Mouse (Mus musculus) frontal cortex, postnatal 14 days (tissue): Measurements from ENCODE around the gene Olfr221.
A peak's percentile ranks its signal among the peaks of the same experiment; 100 is the strongest.
"Not testable (repeated sequence)": the region's sequence is repeated elsewhere in the genome, so short reads cannot be mapped to it uniquely, and the experiment has no call there.

Experiments used
- DNase-seq, 2 experiments: peaks; one replicate each; pipeline ENCODE4 v3.0.0; 2022; ENCODE audit warnings: low spot score in 2 of 2

Olfr221 gene

DNA sequence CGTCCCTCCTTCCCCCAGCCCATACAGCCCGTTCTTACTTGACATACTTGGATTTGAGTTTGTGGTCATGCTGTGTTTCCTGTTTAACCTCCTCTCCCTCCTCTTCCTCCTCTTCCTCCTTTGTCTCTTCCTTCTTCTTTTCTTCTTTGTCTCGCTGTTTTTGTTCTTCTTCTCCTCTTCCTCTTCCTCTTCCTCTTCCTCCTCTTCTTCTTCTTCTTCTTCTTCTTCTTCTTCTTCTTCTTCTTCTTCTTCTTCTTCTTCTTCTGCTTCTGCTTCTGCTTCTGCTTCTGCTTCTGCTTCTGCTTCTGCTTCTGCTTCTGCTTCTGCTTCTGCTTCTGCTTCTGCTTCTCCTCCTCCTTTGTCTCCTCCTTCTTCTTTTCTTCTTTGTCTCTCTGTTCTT is at the start of gene Olfr221:
Gene Olfr221, minus strand, starts transcription at position 101 of the 400 bp plus-strand sequence.
- DNase-seq, result not testable (repeated sequence)

DNA sequence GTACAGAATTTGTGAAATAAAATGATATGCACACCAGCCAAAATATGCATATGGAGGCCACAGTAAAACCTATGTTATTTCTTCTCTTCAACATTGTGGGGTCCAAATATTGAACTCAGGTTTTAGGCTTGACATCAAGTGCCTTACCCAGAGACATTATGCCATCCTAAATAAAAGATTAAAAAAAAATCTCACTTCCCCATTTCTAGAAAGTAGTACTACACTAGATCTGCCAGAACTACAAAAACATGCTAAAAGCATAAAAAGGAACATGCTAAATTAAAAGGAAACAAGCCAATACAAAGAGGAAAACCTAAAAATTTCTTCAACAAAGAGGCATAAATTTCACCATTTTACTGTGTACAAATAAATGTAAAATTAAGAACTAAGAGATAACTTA is 40.8 kb upstream of the Olfr221 start:
- no peak for DNase-seq

DNA sequence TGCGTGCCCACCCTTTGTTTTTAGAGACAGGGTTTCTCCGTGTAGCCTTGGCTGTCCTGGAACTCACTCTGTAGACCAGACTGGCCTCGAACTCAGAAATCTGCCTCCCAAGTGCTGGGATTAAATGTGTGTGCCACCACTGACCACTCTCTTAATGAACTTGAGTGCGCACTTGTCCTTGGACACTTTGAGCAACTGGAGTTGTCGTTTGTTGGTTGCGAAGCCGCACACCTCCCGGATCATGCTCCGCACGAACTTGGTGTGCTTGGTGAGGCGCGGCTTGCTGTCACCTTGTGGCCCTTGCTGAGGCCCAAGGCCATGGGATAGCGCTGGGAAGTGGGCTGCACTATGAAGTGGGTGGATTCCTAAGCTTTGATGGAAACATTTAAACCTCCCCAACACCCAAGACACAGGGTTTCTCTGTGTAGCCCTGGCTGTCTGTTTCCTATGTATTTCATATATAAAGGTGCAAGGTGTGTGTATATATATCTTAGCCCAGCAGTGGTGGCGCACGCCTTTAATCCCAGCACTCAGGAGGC is 29.4 kb upstream of the Olfr221 start:
- no peak for DNase-seq

DNA sequence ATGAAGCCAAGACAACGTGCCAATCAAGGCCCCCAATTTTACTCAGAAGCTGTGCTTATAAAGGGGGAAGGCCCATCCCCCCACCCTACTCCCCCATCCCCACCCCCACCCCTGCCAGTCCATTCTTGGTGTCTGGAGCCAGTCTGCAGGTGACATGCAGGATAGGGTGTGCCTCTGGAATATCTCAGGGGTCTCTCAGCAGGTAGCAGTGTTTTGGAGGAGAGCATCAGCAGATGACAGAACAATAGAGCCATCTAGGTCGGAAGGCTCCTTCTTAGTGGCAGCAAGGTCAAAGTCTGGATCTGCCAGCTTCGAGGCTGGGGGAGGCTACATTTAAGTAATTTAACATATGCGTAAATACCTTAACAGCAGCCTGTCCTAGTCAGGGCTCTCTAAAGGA is 23.9 kb upstream of the Olfr221 start:
- DNase-seq, result no peak

DNA sequence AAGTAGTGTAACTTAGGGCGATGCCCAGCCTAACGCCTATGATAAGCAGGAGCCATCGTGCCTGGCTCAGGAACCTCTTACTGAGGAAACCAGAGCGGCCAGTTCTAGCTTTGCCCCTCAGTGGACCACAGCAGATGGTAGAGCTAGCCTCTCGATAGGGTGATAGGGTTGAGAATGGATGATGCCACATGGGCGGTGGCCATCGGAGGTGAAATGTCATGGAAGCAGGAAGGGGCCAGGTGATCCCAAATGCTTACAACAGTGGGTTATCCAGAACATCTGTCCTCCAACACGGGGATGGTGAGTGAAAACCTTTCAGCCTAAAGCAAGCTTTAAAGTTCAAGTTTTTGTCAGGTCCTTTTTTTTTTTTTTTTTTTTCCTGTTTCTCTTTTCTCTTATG is 19.5 kb upstream of the Olfr221 start:
- DNase-seq, result no peak

DNA sequence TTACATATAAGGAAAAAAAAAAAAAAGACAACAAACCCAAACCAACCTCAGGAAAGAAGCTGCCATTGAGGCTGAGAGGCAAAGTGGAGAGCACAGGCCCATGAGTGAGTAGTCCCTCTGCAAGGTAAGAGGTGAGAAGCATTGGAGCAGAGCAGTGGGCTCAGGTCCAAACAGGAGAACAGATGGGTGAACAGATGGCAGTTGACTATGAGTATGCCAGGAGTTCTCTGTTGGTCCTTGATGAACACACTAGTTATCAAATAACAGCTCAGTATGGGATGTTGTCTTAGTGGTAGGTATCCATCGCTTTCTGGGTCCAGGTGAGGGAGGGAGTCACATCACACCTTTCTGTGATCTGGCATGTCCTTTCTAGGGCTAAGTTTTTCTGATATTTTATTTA is 18.5 kb upstream of the Olfr221 start:
- DNase-seq, result no peak

DNA sequence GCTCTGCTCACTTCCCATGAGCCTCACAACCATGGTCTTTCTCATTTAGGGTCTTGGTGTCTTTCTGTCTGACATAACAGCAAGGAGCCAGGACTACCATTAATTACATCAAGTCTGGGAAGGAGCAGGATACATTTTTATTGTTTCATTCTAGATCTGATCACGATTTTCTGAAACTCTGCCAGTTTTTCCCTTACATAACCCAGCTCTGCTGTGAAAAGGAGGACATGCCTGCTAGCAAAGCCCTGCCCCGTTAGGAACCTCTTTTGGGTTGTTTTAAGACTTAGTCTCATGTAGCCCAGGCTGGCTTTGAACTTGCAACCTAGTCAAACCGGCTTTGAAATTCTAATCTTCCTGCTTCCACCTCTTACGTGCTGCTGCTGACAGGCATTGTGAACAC is 17.7 kb upstream of the Olfr221 start:
- no peak for DNase-seq

DNA sequence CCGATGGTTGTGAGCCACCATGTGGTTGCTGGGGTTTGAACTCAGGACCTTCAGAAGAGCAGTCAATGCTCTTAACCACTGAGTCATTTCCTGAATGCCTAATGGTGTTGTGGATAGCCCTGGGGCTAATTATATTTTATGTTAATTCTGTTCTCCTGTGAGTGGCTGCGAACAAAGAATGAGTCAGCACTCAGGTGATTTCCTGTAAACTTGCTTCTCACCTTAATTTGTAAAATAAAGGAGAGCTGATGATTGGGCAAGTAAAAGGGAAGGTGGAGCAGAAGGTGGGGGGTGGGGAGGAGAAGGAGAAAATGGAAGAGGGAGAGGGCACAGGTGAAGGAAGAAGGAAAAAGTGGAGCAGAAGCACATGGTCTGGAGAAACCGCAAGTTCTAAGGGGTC is 10.5 kb upstream of the Olfr221 start:
- not testable (repeated sequence) for DNase-seq

DNA sequence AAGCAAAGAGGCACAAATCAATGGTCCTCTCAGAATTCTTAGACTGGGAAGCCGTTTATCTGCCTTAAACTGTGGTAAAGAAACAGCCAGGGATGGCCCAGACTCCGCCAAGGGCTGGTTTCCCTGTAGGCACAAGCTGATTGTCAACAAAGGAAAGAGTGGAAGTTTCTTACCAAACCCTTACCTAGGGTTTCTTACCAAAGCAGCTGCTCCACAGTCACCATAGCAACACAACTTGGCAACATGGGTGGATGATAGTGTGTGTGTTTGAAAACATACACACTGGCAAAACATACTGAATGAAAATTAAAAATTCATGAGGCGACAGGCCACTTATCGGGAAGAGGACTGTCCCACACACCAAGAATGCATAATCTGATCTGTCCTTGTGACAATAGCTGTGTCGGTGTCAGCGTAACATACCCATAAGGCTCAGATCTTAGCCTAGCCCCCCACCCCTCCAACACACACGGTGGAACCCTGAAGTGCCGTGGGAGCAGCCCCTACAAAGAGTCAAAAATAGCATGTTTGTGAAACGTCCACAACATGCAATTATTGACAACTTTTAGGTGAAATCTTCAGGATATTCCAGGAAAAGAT is 3.8 kb upstream of the Olfr221 start:
- no peak for DNase-seq

DNA sequence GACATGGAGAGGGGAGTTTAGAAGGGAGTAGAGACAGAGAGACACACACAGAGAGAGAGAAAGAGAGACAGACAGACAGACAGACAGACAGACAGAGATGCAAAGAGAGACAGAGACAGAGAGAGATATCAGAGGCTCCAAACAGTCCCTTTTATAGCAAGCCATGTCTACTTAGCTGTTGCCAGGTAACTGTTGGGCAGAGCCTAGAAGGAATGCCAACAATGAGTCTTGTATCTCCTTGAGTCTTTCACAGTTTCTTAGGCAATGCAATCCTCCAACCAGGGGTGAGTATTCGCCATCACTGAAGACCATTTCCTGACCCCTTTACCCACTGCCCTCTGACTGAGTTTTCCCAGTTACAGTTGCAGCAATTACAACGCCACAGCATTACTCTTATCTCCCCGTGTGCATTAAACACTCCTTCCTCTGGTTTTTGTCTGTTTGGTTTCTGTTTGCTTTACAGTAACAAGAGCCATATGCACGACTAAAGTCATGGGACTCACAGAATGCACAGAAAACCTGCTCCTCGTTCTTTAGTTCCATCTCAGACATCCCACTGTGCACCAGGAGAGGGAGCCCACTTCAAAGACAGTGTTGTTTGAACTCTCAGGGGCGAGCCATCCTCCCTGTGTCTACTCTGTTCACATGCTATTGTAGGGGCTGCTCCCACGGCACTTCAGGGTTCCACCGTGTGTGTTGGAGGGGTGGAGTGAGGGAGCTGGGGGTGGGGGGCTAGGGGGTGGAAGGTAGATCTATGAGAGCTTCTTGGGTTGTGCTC is 2.8 kb upstream of the Olfr221 start:
- peak in 1 of 2 experiments; percentile 20 for DNase-seq

DNA sequence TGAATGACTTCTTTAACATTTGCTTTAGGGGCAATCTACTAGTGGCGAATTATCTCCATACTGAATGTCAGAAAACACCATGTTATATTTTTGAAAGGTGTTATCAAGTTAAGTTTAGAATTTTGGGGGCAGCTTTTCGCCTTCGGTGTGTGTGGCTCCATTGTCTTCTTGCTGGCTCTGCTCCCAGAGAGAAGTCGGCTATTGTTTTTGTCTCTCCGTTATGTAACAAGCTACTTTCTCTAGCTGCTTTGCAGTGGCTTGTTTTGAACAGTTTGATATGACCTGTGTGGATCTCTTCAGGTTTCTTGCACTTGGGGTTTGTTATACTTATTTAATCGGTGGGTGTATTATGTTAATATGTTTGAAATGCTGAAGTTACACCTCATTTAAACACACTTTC is 1.2 kb upstream of the Olfr221 start:
- DNase-seq, result no peak

DNA sequence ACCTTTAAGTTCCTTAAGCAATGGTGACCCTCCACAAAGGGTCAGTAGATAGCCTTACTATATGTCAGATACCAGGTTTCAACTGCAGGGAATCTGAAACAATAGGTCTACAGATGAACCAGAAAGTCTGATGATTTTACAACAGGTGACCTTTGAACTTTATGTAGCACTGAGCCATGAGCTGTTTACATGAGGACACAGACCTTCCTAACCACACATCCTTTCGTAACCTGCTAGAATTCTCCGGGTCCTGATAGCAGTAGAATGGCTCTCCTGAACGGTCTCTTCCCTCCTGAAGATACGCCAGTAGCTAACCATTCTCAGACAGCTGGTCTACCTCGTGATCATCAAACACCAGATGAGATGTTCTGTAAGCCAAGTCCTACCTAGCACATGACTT is 2.9 kb downstream of the Olfr221 start:
- DNase-seq, result no peak

DNA sequence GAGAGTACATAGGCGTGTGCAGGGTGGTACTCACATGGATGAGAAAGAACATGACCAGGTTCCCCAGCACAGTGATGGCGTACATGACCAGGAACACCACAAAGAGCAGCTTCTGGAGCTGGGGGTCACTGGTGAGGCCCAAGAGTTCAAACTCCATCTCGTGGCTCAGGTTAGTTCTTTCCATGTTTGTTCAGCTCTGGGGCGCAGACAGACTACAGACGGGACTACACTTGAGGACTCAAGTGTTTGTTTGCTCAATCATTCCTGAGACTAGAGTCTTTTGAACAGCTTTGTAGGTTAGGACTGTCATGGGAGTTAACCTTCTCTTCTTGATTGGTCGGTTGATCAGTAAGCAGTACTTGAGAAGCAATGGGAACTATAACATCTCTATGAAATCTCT is 6.3 kb downstream of the Olfr221 start:
- DNase-seq, result no peak

DNA sequence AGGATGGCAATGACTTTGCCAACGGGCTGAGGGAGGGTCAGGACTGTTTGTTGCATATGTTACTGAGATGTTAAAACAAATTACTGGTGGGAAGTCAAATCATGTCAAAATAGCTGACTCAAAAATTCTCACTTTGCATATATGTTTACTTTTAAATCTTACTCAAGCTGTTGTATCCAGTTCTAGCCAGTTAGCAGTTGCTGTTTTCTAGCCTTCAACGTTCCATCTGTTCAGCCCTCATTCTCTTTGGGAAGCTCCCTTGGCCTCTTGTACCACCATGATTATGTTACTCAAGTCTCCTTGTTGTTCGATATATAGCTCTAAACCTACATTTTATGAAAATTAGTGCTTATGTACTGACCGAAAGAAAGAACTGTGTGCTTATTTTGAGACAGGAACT is 15.9 kb downstream of the Olfr221 start:
- no peak for DNase-seq

DNA sequence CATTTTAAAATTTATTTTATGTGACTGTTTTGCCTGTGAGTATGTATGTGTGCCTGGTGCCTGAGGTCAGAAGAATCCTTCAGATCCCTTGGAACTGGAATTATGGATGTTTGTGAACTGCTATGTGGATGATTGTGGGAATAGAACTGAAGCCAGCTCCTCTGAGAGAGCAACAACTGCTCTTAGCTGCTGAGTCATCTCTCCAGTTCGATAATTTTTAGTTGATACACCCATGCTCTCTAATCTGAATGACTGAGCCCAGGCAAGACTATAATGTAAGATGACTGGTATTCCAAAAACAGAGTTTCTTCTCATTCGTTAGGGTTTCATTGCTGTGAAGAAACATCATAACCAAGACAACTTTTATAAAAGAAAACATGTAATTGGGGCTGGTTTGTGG is 18.1 kb downstream of the Olfr221 start:
- no peak for DNase-seq

DNA sequence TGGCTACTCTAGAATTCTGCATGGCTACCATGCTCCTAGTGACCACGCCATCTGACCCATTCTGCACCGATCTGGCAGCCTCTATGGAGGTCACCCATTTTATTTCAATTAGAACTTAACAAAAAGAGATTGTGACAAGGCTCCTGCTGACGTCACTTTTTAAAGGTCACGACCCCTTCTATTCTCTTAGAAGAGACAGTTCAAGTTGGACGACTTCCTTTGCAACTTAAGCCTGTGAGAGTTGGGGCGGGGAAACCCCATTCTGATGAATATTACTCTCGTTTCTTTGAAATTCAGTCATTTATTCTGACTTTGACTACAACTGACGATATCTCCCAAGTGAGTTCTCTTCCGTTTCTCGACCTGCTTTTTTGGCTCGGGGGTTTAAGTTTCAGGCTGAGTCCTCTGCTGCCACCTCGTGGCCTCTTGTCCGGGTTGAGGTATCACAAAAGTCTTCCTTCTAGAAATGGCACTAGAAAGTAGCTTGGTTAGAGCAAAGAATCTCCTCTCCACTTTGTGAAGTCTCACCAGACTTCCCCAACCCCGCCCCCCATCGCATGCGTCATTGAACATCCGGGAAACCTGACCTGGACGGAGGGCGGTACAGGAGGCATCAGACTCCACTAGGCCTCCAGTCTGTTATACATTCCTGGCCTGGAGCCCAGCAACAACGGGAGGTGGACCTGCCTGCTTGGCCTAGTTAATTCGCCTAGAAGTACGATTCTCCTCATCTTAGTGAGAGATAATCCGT is 19.4 kb downstream of the Olfr221 start:
- DNase-seq, result peak; percentile 77 to 78

DNA sequence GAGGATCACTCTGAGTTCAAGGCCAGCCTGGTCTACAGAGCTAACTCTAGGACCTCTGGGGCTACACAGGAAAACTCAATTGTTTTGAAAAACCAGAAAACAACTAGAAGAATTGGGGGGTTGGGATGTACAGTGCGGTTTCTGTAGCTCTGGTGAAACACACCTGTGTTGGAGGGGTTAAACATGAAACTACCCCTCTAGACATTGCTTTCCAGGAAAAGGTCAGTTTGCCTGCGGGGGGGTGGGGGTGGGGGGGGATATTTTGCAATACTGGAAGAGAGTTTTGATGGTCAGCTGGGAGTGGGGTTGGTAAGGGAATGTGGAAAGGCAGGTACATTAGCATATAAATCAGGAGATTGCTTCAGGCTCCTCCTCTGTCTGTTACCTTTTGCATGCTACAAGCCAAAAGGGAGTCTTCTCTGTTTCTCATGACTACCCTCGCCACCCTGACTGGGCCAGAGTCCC is 20.0 kb downstream of the Olfr221 start:
- DNase-seq, result no peak

DNA sequence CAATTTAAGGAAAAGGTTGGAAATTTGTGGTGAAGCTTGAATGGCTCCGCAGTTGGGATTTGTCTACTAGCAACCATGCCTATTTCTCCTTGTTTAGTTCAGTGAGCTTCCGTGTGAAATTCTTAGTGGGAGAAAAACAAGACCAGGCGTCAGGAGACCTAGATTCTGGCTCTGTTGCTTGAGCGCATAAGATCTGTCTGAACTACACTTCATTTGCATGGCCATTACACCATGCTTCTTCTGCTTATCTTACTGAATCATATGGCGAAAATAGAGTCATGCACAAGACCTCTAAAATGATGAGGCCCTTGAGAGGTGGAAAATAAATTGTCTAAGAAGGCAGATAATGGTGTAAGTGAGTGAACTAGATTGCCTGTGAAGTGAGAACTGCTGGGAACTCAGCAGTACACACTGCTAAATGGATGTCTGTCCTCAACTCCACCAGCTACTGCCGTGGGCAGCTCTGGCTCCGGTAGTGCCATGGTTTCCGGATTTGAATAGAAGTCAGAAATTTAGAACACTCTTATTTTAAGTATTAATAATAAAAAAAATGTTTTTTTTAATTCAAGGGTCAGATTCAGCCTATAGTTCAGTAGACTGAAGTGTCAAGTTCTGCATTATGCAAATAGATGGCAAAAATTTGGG is 20.6 kb downstream of the Olfr221 start:
- no peak for DNase-seq

DNA sequence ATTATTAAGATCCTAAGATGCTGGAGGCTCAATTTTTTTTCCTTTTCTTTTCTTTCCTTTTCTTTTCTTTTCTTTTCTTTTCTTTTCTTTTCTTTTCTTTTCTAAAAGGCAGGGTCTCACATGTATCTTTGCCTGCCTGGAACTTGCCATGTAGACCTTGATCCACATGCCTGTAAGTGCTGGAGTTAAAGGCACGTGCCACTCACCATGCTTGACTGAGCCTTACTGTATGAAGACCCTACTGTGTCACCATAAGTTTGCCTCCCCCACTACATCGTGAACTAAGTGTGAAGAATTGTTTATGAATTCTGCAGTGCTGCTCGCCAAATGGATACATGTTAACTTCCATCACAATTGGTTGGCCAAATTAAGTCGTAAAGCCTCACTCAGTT is 21.1 kb downstream of the Olfr221 start:
- no peak for DNase-seq

DNA sequence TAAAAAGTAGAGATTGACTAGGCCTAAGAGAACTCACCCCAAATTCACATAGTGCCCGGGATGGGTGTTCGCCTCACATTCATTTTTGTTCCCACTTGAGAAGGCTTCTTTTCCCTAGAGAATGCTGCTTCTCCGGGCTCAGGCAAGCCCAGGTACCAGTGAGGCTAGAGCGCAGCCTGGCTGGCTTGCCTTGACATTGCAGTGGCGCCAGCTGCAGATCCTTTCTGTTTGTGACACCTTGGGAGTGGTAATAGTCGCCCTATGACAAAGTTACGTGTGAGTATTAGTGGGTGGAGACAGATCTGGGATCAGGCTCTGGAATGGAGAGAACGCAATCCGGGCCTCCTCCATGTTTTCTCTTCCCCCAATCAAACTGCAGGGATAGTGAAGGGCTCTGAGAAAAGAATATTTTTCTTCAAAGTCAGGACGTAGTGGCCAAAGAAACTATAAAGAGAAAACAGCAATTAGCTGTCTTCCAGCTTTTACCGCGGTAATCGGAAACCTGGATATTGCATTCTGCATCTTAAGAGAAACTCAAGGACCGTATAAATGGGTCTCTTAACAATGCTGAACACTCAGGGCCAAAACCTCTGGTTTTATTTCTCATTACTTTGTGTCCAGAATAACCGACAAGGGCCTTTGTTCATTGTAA is 21.6 kb downstream of the Olfr221 start, which contains the start of gene Zfp219:
Gene Zfp219, minus strand, starts transcription at position 248 of the 652 bp plus-strand sequence.
- peak; percentile 67 to 77 for DNase-seq

DNA sequence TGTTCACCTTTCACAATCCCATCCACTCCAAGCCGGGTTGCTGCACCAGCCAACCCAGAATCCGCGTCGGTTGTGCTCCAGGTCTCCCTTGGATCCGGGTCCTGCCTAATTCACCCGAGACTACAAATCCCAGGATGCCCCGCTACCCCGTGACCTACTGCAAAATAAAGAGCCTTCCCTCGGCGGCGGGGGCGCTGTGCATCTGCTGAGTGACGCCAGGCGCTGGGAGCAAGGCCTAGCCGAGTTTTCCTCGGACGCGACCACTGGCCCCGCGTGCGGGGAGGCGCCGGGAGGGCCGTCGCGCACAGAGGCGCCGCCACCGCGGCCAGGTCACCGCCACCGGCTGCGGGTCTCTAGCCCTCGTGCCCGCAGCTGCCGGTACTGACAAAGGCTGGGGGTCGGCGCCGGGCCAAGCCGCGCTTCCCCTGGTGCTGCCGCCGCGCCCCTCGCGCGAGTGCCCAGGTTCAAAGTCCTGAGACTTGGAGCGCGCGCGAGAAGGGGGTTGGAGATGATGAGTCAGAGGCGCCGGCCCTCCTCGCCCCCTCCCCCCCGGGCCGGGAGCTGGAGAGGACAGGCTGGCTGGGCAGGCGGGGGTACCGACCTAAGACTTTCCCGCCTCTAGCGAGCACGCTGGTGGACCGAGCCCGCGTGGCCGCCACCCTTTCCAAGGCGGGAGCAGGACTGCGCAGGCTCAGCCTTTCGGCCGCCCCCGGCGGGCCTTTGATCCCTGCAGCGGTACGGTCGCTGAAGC is 22.5 kb downstream of the Olfr221 start:
- DNase-seq, result peak; percentile 97
